Mouse (Mus musculus) lung, adult 2 months (tissue): ENCODE measurements at regions not wholly inside any gene's neighbourhood (a gene's known extent, or its start where the extent isn't known, plus 50 kb on each side); places are given as distances from the start of the nearest gene placed in this dataset.

Experiments
- CTCF ChIP-seq: fragments of 200-500 bp; IDR thresholded peaks from 2 replicates; pipeline ENCODE4 v1.5.1; 2011; ENCODE audit warnings: mild to moderate bottlenecking, low read length, control low read depth; ENCODE audit not compliant: insufficient read depth
- POLR2A ChIP-seq: fragments of 200-500 bp; IDR thresholded peaks from 2 replicates; pipeline ENCODE4 v1.6.1; 2011; ENCODE audit warnings: low read depth, mild to moderate bottlenecking, control low read depth, low read length, borderline replicate concordance; ENCODE audit errors: extremely low read depth

GRCm38 (mm10) chr17:83990421-83991365, 142.9 kb upstream of the Haao start:
- no peak for TF ChIP-seq CTCF
- no peak for TF ChIP-seq POLR2A
